Mouse (Mus musculus) megakaryocyte-erythroid progenitor cell, adult 5 weeks (primary cell): Measurements from ENCODE around the gene Cldn1. TPM values are rescaled to one million over a fixed set of nuclear protein-coding genes. Genes with fewer than 3 reads are reported as not detected.

Source experiments
- polyA plus RNA-seq: library from polyadenylated mRNA; stranded (reverse); fragments of >175 nt; gene quantifications from 2 replicates; pipeline ENCODE4 v1.2.3, GENCODE M21; 2012

Cldn1 gene
- 0.30 and 0.38 TPM in 2 replicates for polyA plus RNA-seq

GRCm38 (mm10) chr16:26371325-26372053 is at the start of gene Cldn1:
Cldn1 (minus strand) TSS chr16:26371841.

Other genes with a start within 250 kb of the Cldn1 start
- not detected in 2 replicates for gene Cldn16, start 91.3 kb upstream of the Cldn1 start, polyA plus RNA-seq
- gene Tmem207, start 154.9 kb upstream of the Cldn1 start, polyA plus RNA-seq = not detected in 2 replicates
- gene Il1rap, start 209.9 kb upstream of the Cldn1 start, polyA plus RNA-seq = 1.7 TPM in 2 replicates